Mouse (Mus musculus) embryo, embryonic 10.5 days (tissue): ENCODE results near the gene Crispld2.

Experiments used
- DNase-seq: peaks from one replicate; pipeline ENCODE4 v3.0.0-alpha.2; 2015; ENCODE audit warnings: low spot score

Gene Crispld2

DNA sequence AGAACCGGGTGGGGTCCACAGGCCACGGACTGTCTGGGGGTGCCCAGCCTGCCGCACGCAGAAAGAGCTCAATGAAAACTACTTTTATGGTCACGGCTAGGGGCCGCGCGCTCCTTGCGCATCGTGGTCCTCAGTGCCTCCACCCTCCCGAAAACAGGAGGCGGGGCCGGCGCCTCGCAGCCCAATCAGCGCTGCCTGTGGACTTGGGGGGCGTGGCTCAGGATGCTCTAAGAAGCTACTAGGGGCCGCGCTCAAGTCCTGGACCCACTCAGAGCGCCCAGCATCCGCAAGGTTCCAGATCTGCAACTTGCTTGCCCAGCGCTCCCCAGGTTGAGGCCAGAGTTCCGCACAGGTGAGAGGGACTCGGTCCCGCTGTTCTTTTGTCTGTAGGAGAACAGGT is at the start of gene Crispld2:
TSS of gene Crispld2 (plus strand) at position 190 of the 400 bp plus-strand sequence.
- peak; percentile 96 for DNase-seq

GRCm38 (mm10) chr8:119943616-119944015 is 48.6 kb upstream of the Crispld2 start:
- DNase-seq = no peak

- peak; percentile 83 for DNase-seq
Observed at GRCm38 (mm10) chr8:119944096-119944811, 48.0 kb upstream of the Crispld2 start.

DNA sequence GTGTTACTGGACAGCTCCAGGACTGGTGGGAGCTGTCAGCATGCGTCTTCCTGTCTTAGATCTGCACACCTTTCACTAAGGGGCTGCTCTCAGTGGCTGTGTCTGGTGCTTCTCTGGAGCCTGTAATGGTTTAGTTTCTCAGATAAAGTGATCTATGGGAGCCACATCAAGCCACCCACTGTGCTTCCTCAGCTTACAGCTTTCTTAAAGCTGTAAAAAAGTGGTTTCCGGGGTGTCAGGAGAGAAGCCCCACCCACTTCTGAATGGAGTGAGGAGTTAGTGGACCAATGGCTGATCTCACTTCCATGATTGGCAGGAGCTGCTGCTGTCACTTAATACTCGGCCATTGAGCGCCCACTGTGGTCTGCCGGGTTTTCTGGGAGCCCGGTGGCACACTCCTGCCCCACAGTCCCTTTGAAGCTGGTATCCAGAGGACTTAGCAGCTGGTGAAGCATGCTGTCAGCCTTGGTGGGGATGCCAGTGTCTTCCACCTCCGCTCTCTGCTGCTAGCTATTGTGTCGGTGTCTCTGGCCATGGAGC is 45.8 kb upstream of the Crispld2 start:
- no peak for DNase-seq

- DNase-seq = no peak
Observed at GRCm38 (mm10) chr8:119947653-119948052, 44.6 kb upstream of the Crispld2 start.

DNA sequence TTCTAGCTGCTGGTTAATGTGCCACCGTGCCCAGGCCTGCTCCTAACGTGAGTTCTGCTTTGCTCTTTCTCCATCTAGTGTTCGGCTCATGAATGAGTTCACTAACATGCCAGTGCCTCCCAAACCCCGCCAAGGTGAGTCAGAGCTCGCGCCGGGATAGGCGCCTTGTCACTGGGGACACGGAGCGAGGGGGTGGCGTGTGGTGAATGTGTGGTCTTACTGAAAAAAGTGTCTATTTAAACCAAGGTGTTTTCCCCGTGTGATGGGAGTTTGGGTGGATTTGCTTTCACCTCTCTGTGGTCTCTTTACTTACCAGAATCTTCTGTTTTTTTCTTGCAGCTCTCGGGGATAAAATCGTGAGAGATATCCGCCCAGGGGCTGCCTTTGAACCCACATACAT is 43.9 kb upstream of the Crispld2 start:
- no peak for DNase-seq

DNA sequence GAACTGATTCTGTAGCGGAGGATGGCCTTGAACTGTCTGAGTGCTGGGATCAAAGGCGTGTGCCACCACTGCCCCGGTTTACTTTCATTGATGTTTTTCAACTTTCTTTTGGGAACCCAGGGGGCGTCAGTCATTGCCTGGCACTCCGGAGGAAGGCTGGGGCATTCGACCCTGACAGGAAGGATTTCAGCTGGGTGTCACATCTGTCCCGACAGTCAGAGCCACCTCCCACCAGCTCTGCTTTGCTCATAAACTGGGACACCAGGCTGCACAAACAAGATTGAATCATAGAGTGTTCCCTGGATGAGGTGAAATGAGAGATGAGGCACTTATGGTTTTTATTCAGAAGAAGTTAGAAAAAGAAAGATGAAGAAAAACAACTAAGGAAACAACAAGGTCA is 40.0 kb upstream of the Crispld2 start:
- DNase-seq = no peak

DNA sequence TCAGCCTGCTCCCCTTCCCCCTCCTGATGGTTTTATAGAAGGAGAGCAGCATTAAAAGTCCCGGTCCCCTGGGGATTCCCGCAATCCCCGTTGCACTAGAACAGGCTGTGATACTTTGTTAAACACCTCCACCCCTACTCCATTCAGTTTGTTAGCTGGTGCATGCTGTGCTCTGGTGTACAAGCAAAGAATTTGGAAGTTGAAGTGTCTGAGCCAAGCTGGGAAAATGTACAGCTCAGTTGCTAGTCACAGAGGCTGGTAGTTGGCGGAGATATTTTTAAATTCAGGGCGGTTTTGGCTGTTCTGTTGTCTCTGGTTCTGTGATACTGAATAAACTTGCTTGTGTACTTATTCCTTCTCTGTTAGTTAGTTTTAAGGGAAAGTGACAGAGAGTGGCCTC is 39.5 kb upstream of the Crispld2 start:
- no peak for DNase-seq

DNA sequence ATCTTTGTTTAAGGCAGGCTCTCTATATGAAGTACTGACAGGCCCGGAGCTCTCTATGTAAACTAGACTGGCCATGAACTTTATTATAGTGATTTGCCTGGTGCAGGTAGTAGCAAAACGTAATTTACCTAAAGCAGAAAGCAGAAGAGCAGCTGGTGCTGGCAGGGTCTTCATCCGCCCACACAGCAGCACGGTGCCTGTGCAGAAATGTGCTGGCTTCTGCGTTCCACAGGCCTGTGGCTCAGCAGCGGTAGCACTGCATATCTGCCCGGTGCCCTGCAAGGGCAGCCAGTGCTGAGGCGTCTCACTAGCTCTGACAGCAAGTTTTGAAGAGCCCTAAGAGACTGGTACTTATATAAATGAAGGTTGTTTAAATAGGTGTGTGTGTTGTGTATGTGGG is 36.9 kb upstream of the Crispld2 start:
- DNase-seq = no peak

- no peak for DNase-seq
Observed at GRCm38 (mm10) chr8:119958076-119958475, 34.2 kb upstream of the Crispld2 start.

DNA sequence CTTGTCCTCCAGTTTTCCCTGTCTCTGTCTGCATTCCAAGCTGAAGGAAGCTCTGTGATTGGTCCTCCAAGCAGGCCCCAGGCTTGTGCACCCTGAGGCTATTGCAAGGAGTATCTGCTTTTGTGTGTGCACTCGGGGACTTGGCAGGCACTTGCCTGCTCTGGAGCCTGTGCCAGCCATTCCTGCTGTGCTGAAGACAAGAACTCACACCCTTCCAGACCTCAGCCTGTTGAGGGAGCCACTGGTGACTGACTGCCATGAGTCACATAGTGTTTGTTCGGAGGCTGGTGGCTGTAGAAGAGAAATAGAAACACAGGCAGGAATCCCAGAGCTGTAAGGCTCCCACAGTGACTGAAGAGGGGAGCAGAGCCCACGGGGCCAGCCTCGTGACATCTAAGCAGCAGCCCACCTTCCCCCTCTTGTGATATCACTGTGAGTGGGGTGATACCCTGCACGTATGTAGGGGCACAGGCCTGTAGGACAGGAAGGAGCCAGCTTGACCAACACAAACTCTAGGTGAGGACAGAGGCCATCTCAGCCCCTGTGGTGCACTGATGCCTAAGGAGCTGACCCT is 31.6 kb upstream of the Crispld2 start:
- DNase-seq = no peak

GRCm38 (mm10) chr8:119964859-119965258 is 27.4 kb upstream of the Crispld2 start:
- DNase-seq = no peak

DNA sequence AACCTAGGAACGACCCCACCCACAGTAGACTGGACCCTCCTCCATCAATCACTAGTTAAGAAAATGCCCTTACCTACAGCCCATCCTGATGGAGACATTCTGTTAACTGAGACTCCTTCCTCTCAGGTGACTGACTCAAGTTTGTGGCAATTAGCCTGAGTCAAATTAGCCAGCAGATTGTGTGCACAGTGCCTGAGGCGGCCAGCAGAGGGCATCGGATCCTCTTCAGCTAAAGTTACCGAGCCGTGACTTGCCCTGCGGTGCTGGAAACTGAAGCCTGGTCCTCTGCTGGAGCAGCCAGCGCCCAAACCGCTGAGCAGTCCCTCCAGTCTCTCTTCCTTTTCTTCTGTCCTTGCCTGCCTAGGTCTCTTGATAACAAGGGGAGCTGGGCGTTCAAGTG is 24.8 kb upstream of the Crispld2 start:
- DNase-seq = no peak

DNA sequence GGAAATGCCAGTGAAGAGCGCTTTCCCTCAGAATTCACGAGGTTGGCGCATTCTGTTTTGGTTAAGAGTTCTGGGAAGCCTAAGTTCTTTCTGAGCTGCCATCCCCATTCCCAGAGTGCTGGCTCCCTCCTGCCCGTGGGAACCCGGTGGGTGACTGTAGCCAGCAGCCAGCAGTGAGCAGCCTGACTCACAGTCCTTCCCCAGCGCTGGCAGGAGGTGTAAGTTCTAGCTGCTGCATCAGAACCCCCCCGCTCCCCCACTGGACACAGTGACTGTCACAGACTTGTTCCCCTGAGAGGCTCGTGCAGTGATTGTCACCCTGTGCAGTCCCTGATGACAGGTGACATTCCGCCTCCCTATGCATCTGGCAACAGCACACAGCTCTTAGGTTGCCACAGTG is 22.1 kb upstream of the Crispld2 start:
- DNase-seq = no peak

GRCm38 (mm10) chr8:119972558-119972957 is 19.7 kb upstream of the Crispld2 start:
- no peak for DNase-seq

GRCm38 (mm10) chr8:119978770-119979381 is 13.4 kb upstream of the Crispld2 start:
- no peak for DNase-seq

DNA sequence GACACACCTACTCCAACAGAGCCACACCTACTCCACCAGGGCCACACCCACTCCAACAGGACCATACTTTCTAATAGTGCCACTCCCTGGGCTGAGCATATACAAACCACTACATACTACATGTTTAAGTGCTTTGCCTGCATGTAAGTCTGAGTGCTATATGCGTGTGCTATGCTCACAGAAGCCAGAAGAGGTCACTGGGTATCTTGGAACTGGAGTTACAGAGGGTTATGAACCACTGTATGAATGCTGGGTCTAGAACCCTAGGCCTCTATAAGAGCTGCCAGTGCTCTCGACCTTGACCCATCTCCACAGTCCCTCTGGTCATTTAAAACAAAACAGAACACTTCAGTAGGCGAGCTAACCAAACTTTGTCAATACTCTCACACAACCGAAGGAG is 11.0 kb upstream of the Crispld2 start:
- DNase-seq = no peak

- no peak for DNase-seq
Observed at GRCm38 (mm10) chr8:119984085-119984484, 8.2 kb upstream of the Crispld2 start.

DNA sequence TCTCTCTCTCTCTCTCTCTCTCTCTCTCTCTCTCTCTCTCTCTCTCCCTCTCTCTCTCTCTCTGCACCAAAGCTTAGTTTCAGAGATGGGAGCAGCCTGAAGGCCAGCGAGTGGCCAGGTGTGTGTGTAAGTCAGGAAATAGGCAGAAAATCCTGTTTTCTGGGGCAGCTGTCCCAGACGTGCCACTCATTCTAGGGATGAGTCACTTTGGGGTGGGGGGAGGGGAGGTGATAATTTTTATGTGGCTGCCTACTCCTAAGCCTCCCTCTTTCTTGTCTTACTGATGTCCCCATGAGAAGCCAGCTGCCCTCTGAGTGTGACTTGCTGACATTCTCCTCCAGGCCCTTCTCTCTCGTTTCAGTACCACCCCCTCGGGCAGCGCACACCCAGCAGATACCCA is 6.1 kb upstream of the Crispld2 start:
- no peak for DNase-seq

DNA sequence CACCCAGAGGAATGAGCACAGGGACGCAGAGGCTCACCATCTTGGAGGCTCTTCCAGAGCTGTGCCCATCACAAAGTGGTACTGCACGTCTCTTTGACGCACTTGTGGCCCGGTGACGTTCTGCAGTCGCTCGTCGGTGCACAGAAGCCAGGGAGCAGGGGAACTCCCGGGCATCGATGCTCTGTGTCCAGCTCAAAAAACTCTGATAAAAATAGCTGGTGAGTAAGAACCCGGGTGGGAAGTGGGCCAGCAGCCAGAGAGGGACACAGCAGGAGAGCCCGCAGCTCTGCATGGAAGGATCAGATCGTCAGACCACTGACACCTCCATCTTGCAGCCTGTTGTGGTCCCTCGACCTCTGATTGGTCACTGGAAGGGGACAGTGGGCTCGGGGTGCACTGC is 4.2 kb upstream of the Crispld2 start:
- no peak for DNase-seq

GRCm38 (mm10) chr8:119994114-119994513 is 1.9 kb downstream of the Crispld2 start:
- peak; percentile 38 for DNase-seq

DNA sequence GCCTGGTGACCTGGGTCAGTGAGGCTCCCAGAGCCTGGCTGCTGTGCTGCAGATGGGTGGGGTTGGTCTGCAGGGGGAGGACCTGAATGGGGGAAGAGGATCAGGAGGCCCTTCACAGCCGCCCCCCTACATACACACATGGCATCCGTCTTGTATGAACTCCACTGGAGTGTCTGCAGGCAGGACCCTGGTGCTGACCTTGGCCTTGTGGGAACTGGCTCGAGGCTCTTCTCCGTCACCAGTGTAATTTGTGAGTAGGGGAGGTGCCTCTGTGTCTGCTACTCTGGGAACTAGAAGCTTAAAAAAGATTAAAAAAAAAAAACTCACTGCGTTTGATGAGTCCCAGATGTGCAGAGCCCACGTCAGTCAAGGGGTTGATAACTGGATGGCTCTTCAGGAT is 2.3 kb downstream of the Crispld2 start:
- peak; percentile 54 for DNase-seq

GRCm38 (mm10) chr8:119997266-119997665 is 5.0 kb downstream of the Crispld2 start:
- no peak for DNase-seq
